Mouse (Mus musculus): Measurements from ENCODE around the gene Atf1. TPM values are rescaled to one million over a fixed set of nuclear protein-coding genes. Genes with fewer than 3 reads are reported as not detected.

Gene Atf1
- total RNA-seq, 1 experiment = 47.2 TPM

DNA sequence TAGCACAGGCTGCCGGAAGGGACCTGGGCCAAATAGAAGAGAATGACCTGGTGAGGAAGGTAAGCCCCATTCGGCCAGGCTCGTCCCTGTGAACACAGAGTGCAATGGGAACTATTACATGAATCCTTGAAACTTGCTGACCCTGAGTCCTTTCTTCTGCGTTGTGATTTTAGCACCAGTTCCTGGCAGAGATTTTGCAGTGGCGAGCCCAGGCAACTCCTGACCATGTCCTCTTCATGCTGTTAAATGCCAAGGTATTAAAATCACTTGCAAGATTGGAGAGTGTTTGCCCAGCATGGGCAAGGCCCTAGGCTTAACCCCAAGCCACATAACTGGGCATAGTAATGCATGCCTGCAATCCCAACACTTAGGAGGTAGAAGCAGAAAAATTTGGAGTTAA is 37.5 kb upstream of the Atf1 start:
- Histone ChIP-seq H3K4me1 (ENCODE audit: control insufficient read depth in 2 of 2, insufficient read depth in 2 of 2, low read length in 2 of 2, poor library complexity in 1 of 2) (no peaks in the 10 kb centered on the region), H3K4me3 (ENCODE audit: insufficient read depth in 1 of 2, low read depth in 1 of 2, low read length in 2 of 2, poor library complexity in 1 of 2, severe bottlenecking in 1 of 2) (no peak overlapping the region), H3K9ac (ENCODE audit: insufficient read depth, low read depth, low read length, poor library complexity, severe bottlenecking) (no peak overlapping the region), H3K36me3 (ENCODE audit: control insufficient read depth, insufficient read depth, low read length, poor library complexity, severe bottlenecking) (peaks cover 28% of the 10 kb centered on the region), H3K27ac (ENCODE audit: insufficient read depth, low read depth, low read length, poor library complexity, severe bottlenecking) (no peak overlapping the region), H3K9me3 (ENCODE audit: control insufficient read depth, insufficient read depth, low read depth, low read length) (no peaks in the 10 kb centered on the region)
- no peak for DNase-seq (ENCODE audit: low read depth, low spot score)
- TF ChIP-seq ZC3H11A (IDR thresholded peaks at IDR 0.05; ENCODE audit: borderline replicate concordance, low read depth, low read length) (no peak), MAFK (IDR thresholded peaks at IDR 0.05; ENCODE audit: insufficient read depth, low read depth, low read length) (no peak), CHD2 (IDR thresholded peaks at IDR 0.05; ENCODE audit: low read depth, low read length) (no peak), ZNF384 (IDR thresholded peaks at IDR 0.05; ENCODE audit: low read depth, low read length) (no peak), HCFC1 (IDR thresholded peaks at IDR 0.05; ENCODE audit: borderline replicate concordance, insufficient read depth, low read length) (no peak)
- in situ Hi-C loops (cut with MboI; ENCODE audit: low sequenced_read_pairs in 2 of 2, unreplicated experiment in 2 of 2) = no loop called here

DNA sequence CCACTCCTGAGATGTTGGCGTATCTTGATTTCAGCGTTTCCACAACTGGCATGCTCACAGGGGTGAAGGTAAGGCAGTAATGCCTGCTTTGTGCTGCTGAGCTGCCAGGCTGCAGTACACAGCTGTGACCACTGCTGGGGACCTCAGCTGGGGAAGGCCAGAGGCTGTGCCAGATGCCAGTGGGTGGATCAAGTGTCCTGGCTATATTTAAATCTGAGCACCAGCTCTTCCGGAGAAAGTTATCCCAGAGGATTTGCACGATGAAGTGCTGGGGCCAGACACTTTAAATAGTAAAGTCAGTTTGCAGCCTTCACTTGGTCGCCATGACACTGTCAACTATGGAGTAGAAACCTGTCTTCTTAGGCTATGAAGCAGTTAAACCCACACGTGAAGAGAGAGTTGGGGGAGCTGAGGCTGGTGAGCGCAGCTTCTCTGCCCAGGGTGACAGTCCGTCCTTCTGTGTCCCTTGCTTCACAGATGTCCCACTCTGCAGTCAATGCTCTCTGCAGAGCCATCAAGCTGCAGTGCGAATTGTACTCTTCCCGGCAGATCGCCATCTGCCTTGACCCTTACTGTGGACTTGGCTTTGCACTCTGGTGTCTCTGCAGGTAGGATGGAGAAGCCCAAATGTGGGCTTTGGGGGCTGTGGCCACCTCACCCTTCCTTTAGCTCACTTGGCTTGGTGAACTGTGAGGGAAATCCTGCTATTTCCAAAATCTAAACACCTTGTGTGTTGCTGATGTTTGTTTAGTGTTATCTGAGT is 28.5 kb upstream of the Atf1 start:
- in situ Hi-C loops (cut with MboI; ENCODE audit: low sequenced_read_pairs in 2 of 2, unreplicated experiment in 2 of 2) = no loop called here
- Histone ChIP-seq H3K9ac (ENCODE audit: insufficient read depth, low read depth, low read length, poor library complexity, severe bottlenecking) (no peak overlapping the region), H3K36me3 (ENCODE audit: control insufficient read depth, insufficient read depth, low read length, poor library complexity, severe bottlenecking) (peaks cover 24% of the 10 kb centered on the region), H3K4me3 (ENCODE audit: insufficient read depth in 1 of 2, low read depth in 1 of 2, low read length in 2 of 2, poor library complexity in 1 of 2, severe bottlenecking in 1 of 2) (no peak overlapping the region), H3K9me3 (ENCODE audit: control insufficient read depth, insufficient read depth, low read depth, low read length) (no peaks in the 10 kb centered on the region), H3K4me1 (ENCODE audit: control insufficient read depth in 2 of 2, insufficient read depth in 2 of 2, low read length in 2 of 2, poor library complexity in 1 of 2) (no peaks in the 10 kb centered on the region), H3K27ac (ENCODE audit: insufficient read depth, low read depth, low read length, poor library complexity, severe bottlenecking) (no peak overlapping the region)
- TF ChIP-seq ZNF384 (IDR thresholded peaks at IDR 0.05; ENCODE audit: low read depth, low read length) (no peak), MAFK (IDR thresholded peaks at IDR 0.05; ENCODE audit: insufficient read depth, low read depth, low read length) (no peak), ZC3H11A (IDR thresholded peaks at IDR 0.05; ENCODE audit: borderline replicate concordance, low read depth, low read length) (no peak), CHD2 (IDR thresholded peaks at IDR 0.05; ENCODE audit: low read depth, low read length) (no peak), HCFC1 (IDR thresholded peaks at IDR 0.05; ENCODE audit: borderline replicate concordance, insufficient read depth, low read length) (no peak)
- DNase-seq (ENCODE audit: low read depth, low spot score) = no peak

DNA sequence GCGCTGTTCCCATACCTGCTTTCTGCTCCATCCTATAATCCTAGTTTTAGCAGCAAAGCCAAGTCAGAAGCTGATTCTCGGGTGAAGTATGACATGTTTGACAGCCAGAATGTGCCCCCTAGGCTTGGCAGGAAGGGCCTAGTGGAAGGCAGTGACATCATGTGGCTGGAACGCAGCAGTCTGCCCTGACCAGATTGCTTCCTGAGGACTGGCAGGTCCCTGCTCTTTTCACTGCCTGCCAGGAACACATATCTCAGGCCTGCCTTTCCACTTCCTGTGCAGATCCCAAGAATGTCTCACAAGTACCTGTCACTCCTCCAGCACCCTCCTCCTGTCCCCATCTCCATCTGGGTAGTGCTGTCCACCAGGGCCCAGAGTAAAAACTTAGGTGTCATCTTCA is 27.8 kb upstream of the Atf1 start:
- Histone ChIP-seq H3K27ac (ENCODE audit: insufficient read depth, low read depth, low read length, poor library complexity, severe bottlenecking) (no peak overlapping the region), H3K9me3 (ENCODE audit: control insufficient read depth, insufficient read depth, low read depth, low read length) (no peaks in the 10 kb centered on the region), H3K36me3 (ENCODE audit: control insufficient read depth, insufficient read depth, low read length, poor library complexity, severe bottlenecking) (peaks cover 24% of the 10 kb centered on the region), H3K9ac (ENCODE audit: insufficient read depth, low read depth, low read length, poor library complexity, severe bottlenecking) (no peak overlapping the region), H3K4me1 (ENCODE audit: control insufficient read depth in 2 of 2, insufficient read depth in 2 of 2, low read length in 2 of 2, poor library complexity in 1 of 2) (no peaks in the 10 kb centered on the region), H3K4me3 (ENCODE audit: insufficient read depth in 1 of 2, low read depth in 1 of 2, low read length in 2 of 2, poor library complexity in 1 of 2, severe bottlenecking in 1 of 2) (no peak overlapping the region)
- DNase-seq (ENCODE audit: low read depth, low spot score) = no peak
- TF ChIP-seq ZC3H11A (IDR thresholded peaks at IDR 0.05; ENCODE audit: borderline replicate concordance, low read depth, low read length) (no peak), ZNF384 (IDR thresholded peaks at IDR 0.05; ENCODE audit: low read depth, low read length) (no peak), HCFC1 (IDR thresholded peaks at IDR 0.05; ENCODE audit: borderline replicate concordance, insufficient read depth, low read length) (no peak), CHD2 (IDR thresholded peaks at IDR 0.05; ENCODE audit: low read depth, low read length) (no peak), MAFK (IDR thresholded peaks at IDR 0.05; ENCODE audit: insufficient read depth, low read depth, low read length) (no peak)
- in situ Hi-C loops (cut with MboI; ENCODE audit: low sequenced_read_pairs in 2 of 2, unreplicated experiment in 2 of 2) = no loop called here

DNA sequence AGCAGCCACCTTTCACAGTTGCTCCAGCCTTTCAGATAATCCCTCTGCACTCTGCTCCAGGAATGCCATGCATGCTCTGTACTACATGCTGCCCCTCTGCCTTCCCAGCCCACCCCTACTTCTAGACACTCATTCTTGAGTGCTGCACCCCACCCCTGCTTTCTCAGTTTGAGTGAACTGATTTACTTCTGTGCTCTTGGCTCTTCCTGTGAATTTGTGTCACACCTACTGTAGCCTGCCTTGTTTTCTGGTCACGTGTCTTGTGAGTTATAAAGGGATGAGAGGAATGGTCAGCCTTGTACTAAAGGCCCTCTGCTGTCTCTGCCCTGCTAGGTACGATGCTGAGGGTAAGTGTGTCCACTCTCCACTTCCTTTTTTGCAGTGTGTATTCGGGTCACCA is 25.8 kb upstream of the Atf1 start:
- H3K9ac ChIP-seq (ENCODE audit: insufficient read depth, low read depth, low read length, poor library complexity, severe bottlenecking) = no peak overlapping the region
- in situ Hi-C loops (cut with MboI; ENCODE audit: low sequenced_read_pairs in 2 of 2, unreplicated experiment in 2 of 2) = no loop called here
- H3K36me3 ChIP-seq (ENCODE audit: control insufficient read depth, insufficient read depth, low read length, poor library complexity, severe bottlenecking) = peaks cover 26% of the 10 kb centered on the region
- no peak overlapping the region for H3K27ac ChIP-seq (ENCODE audit: insufficient read depth, low read depth, low read length, poor library complexity, severe bottlenecking)
- H3K4me1 ChIP-seq (ENCODE audit: control insufficient read depth in 2 of 2, insufficient read depth in 2 of 2, low read length in 2 of 2, poor library complexity in 1 of 2) = no peaks in the 10 kb centered on the region
- H3K4me3 ChIP-seq (ENCODE audit: insufficient read depth in 1 of 2, low read depth in 1 of 2, low read length in 2 of 2, poor library complexity in 1 of 2, severe bottlenecking in 1 of 2) = no peak overlapping the region
- TF ChIP-seq ZNF384 (IDR thresholded peaks at IDR 0.05; ENCODE audit: low read depth, low read length) (no peak), MAFK (IDR thresholded peaks at IDR 0.05; ENCODE audit: insufficient read depth, low read depth, low read length) (no peak), ZC3H11A (IDR thresholded peaks at IDR 0.05; ENCODE audit: borderline replicate concordance, low read depth, low read length) (no peak), HCFC1 (IDR thresholded peaks at IDR 0.05; ENCODE audit: borderline replicate concordance, insufficient read depth, low read length) (no peak), CHD2 (IDR thresholded peaks at IDR 0.05; ENCODE audit: low read depth, low read length) (no peak)
- H3K9me3 ChIP-seq (ENCODE audit: control insufficient read depth, insufficient read depth, low read depth, low read length) = no peaks in the 10 kb centered on the region
- DNase-seq (ENCODE audit: low read depth, low spot score) = no peak
